Mouse (Mus musculus) stomach, postnatal 0 days (tissue): ENCODE results near the gene Mtf2.

Experiments
- CTCF ChIP-seq: IDR thresholded peaks from 2 replicates; pipeline ENCODE4 v1.5.1; 2016; ENCODE audit warnings: antibody characterized with exemption, low read depth, mild to moderate bottlenecking, moderate library complexity
- EP300 ChIP-seq: optimal IDR thresholded peaks from 2 replicates; pipeline ENCODE3; 2016; ENCODE audit warnings: antibody characterized with exemption

- TF ChIP-seq CTCF: no peak
- TF ChIP-seq EP300: no peak
Observed at GRCm38 (mm10) chr5:108049711-108050268, 15.7 kb upstream of the Mtf2 start.
